Mouse (Mus musculus) lung, embryonic 14.5 days (tissue): ENCODE data around the gene Tmeff1. TPM values are rescaled to one million over a fixed set of nuclear protein-coding genes. Genes with fewer than 3 reads are reported as not detected.

ENCODE experiments used
- ATAC-seq: fragments of 200-750 bp; cut with Nextera tagmentation; 2 replicates; pipeline ENCODE4 v1.8.0; 2017; ENCODE audit warnings: mild to moderate bottlenecking, moderate TSS enrichment, moderate library complexity; ENCODE audit not compliant: insufficient read depth
- DNase-seq: peaks from one replicate; pipeline ENCODE4 v3.0.0-alpha.2; 2015
- H3K27ac ChIP-seq: fragments of 300-500 bp; sonication (generic); 2 replicates; pipeline ENCODE4 v1.5.1; 2014; ENCODE audit warnings: low read depth, mild to moderate bottlenecking, moderate library complexity
- H3K27me3 ChIP-seq: fragments of 300-500 bp; sonication (generic); 2 replicates; pipeline ENCODE4 v1.6.1; 2014; ENCODE audit warnings: low read length, control low read depth; ENCODE audit not compliant: insufficient read depth
- H3K36me3 ChIP-seq: fragments of 300-500 bp; sonication (generic); 2 replicates; pipeline ENCODE4 v1.6.1; 2014; ENCODE audit warnings: control low read depth; ENCODE audit not compliant: insufficient read depth
- H3K4me1 ChIP-seq: fragments of 300-500 bp; sonication (generic); 2 replicates; pipeline ENCODE4 v1.6.1; 2014; ENCODE audit warnings: antibody characterized with exemption, control low read depth; ENCODE audit not compliant: insufficient read depth
- H3K4me2 ChIP-seq: fragments of 300-500 bp; sonication (generic); 2 replicates; pipeline ENCODE4 v1.6.1; 2014; ENCODE audit warnings: mild to moderate bottlenecking
- H3K4me3 ChIP-seq: fragments of 300-500 bp; sonication (generic); 2 replicates; pipeline ENCODE4 v1.5.1; 2014; ENCODE audit warnings: low read depth, low read length
- H3K9ac ChIP-seq: fragments of 300-500 bp; sonication (generic); 2 replicates; pipeline ENCODE4 v1.6.1; 2014
- H3K9me3 ChIP-seq: fragments of 300-500 bp; sonication (generic); 2 replicates; pipeline ENCODE4 v1.6.1; 2016; ENCODE audit warnings: low read depth, low read length, control low read depth
- CTCF ChIP-seq: IDR thresholded peaks from 2 replicates; pipeline ENCODE4 v1.5.1; 2016; ENCODE audit warnings: antibody characterized with exemption, low read depth
- WGBS: fragments of 180-500 bp; shearing (Covaris S2); extraction: QIAGEN DNeasy Blood & Tissue Kit; methylation state at CpG from one replicate; pipeline ENCODE4 v1.1.7; 2014; 5-methylcytosine and 5-hydroxymethylcytosine counted together
- polyA plus RNA-seq: library from polyadenylated mRNA; unstranded; fragments of >200 nt; fragmentation: Nextera tagmentation; extraction: Ambion mirVana; gene quantifications from 2 replicates; pipeline ENCODE4 v1.2.1, GENCODE M21; 2014

The Tmeff1 gene
- polyA plus RNA-seq, 1 experiment from 2014 or later = 84.0 TPM

DNA sequence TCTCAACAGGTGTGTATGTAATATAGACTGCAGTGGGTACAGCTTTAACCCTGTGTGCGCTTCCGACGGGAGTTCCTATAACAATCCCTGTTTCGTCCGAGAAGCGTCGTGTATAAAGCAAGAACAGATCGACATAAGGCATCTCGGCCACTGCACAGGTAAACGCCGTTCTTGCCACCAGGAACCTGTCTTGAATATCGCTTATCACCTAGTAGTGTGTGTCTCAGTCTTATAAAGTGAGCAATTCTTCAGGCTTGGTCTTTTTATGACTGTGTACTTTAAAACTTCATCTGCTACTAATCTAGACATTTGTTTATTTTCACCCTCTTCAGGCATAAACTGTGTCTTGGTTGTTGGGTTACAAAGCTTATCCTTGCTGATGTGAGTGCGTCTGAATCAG lies 51.9 kb downstream of the Tmeff1 start:
- H3K4me3 ChIP-seq = no peak overlapping the region
- no peak overlapping the region for H3K9ac ChIP-seq
- no peak for ATAC-seq
- H3K27ac ChIP-seq = no peak overlapping the region
- TF ChIP-seq CTCF = no peak
- no peaks in the 10 kb centered on the region for H3K9me3 ChIP-seq
- H3K4me1 ChIP-seq = no peaks in the 10 kb centered on the region
- no peak overlapping the region for H3K4me2 ChIP-seq
- no peaks in the 10 kb centered on the region for H3K27me3 ChIP-seq
- 63% methylated on average over 13 of the region's 13 CpGs for WGBS
- H3K36me3 ChIP-seq = peaks cover 34% of the 10 kb centered on the region
- no peak for DNase-seq

DNA sequence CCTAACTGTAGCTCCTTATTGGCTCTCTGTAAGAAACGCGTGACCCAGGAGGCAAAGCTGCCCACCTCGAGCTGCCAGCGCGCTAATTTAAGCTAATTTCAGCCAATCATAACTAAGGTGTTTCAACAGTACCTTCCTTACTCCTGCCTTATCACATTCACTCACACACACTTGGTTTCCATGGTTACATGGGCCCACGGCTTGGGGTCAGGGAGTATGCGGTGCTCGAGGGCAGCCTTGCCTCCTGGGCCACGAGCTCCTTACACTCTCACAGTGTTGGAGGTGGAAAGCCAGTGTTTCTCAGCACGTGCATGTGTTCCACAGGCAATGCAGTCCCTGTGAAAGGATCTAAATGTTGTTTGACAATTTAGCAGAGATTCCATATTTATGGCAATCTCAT lies 53.2 kb downstream of the Tmeff1 start:
- no peaks in the 10 kb centered on the region for H3K27me3 ChIP-seq
- 49% methylated on average over 10 of the region's 10 CpGs for WGBS
- H3K4me2 ChIP-seq = no peak overlapping the region
- TF ChIP-seq CTCF = no peak
- H3K27ac ChIP-seq = no peak overlapping the region
- H3K9me3 ChIP-seq = no peaks in the 10 kb centered on the region
- peaks cover 37% of the 10 kb centered on the region for H3K36me3 ChIP-seq
- no peak overlapping the region for H3K9ac ChIP-seq
- no peaks in the 10 kb centered on the region for H3K4me1 ChIP-seq
- ATAC-seq (no peak), DNase-seq (no peak)
- H3K4me3 ChIP-seq = no peak overlapping the region

DNA sequence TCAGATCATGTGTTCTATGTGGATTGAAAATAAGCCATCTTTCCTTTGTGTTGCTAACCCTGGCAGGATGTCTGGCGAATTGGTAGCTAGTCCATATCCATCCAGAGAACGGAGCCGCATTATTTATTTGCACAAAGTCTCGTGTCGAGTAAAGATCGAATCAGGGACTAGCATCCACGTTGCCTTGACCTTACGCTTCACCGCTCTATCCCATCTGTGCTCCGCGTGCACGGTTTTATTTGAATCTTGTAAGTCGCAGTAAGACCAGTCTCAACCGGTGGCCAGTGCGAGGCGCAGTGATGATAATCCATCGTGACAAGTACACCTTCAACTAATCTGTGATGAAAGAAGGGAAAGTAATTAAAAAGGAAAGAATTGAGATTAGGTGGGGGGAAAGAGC lies 54.5 kb downstream of the Tmeff1 start:
- H3K27me3 ChIP-seq = no peaks in the 10 kb centered on the region
- 89% methylated on average over 17 of the region's 17 CpGs for WGBS
- no peak overlapping the region for H3K27ac ChIP-seq
- peaks cover 48% of the 10 kb centered on the region for H3K36me3 ChIP-seq
- no peaks in the 10 kb centered on the region for H3K4me1 ChIP-seq
- DNase-seq (no peak), ATAC-seq (no peak)
- H3K9me3 ChIP-seq = no peaks in the 10 kb centered on the region
- H3K9ac ChIP-seq = no peak overlapping the region
- H3K4me2 ChIP-seq = no peak overlapping the region
- no peak for TF ChIP-seq CTCF
- H3K4me3 ChIP-seq = no peak overlapping the region

DNA sequence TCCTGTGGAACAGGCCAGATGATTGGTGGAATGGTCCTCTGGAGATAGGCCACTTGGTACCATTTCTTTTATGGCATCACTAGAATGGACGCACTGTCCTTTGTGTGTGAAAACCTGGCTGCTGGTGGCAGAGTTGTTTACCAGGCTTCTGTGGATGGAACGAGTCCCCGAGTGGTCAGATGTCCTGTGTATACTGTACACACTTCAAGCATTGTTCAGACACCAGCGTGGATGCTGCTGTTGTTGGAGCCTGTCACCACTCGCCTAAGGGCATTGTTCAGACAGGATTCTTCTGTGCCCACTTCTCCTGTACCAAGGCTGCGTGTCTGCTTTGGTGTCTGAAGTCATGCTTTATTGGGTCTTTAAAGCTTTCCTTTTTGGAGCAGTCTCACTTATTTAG lies 58.8 kb downstream of the Tmeff1 start:
- peaks cover 58% of the 10 kb centered on the region for H3K36me3 ChIP-seq

DNA sequence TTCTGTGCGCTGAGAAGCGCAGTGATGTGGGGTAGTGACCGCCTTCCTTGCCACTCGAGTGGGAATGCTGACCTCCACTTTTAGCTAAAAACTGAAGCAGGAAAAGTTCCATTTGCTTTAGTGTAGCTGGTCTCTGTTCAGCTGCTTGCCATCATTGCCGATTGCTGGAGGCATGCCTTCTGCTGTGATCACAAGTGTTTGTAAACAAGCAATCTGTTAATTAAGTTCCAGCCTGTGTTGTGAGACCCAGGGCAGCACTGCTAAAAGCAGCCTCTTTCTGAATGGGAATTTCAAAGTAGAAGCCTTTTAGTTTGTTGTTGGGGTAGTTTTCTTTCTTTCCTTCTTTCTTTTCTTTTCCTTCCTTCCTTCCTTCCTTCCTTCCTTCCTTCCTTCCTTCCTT lies 61.2 kb downstream of the Tmeff1 start:
- Histone ChIP-seq H3K4me2 (no peak overlapping the region), H3K9ac (no peak overlapping the region), H3K4me3 (no peak overlapping the region), H3K27ac (no peak overlapping the region), H3K27me3 (no peaks in the 10 kb centered on the region), H3K36me3 (peaks cover 57% of the 10 kb centered on the region), H3K4me1 (no peaks in the 10 kb centered on the region), H3K9me3 (no peaks in the 10 kb centered on the region)
- no peak for TF ChIP-seq CTCF
- no peak for DNase-seq
- no peak for ATAC-seq
- WGBS = 84% methylated on average over 5 of the region's 5 CpGs

More for the DNA sequence above, 58.8 kb downstream of the Tmeff1 start:
- DNase-seq (no peak), ATAC-seq (no peak)
- no peak for TF ChIP-seq CTCF
- no peaks in the 10 kb centered on the region for H3K4me1 ChIP-seq
- H3K4me2 ChIP-seq = no peak overlapping the region
- H3K9ac ChIP-seq = no peak overlapping the region
- WGBS = 81% methylated on average over 6 of the region's 6 CpGs
- H3K4me3 ChIP-seq = no peak overlapping the region
- no peaks in the 10 kb centered on the region for H3K27me3 ChIP-seq
- H3K27ac ChIP-seq = no peak overlapping the region
- H3K9me3 ChIP-seq = no peaks in the 10 kb centered on the region

DNA sequence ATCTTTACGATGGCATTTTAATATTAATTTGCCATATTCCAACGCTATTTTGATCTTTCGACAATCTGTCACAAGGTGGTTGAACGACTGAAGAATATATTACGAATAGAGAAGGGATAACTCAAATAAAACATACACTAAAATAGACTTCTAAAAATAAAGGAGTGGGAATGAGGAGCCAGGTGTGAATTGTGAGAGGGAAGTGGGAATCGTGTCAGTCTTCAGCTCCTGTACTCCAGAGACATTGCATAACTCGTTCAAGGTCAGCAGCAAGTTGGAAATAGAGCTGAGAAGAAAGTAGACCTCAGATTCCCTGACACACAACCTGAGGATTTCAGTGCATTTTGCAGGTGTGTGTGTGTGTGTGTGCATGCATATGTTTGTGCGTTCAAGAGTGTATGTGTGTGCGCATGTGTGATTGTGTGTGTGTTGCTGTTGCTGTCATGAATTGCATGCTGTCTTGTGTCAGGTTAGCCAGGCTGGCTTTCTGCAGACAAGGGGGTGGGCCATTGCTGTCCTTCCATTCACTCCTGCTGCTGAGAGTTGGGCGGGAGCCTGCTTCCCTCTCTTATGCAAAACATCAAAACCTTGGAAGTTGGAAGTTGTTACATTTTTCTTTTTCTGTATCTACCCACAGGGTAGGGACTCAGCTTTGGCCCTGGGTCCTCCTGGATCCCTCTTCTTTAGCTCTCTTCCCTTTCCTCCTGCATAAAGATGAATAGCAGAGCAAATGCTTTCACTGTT lies 65.8 kb downstream of the Tmeff1 start:
- no peak for TF ChIP-seq CTCF

DNA sequence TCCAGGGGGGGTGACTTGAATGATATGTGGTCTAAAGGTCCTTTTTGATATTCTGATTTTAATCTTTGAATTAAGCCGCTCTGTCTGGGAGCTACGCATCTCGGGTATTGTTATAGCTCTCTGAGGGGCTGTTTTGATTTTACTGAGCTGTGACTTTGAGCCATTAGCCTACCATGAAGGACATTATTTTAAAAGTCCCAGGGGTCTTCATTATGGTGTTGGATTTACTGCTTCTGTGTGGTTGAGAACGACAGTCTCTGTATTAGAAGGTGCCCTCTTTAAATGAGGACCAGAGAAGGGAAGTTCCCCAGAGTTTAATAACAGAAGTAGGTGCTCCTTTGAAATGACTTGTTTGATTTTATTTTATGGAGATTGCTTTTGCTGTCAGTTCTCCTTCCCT lies 69.1 kb downstream of the Tmeff1 start:
- H3K4me3 ChIP-seq = no peak overlapping the region
- 80% methylated on average over 4 of the region's 4 CpGs for WGBS
- no peaks in the 10 kb centered on the region for H3K4me1 ChIP-seq
- DNase-seq (no peak), ATAC-seq (no peak)
- H3K27ac ChIP-seq = no peak overlapping the region
- H3K4me2 ChIP-seq = no peak overlapping the region
- no peaks in the 10 kb centered on the region for H3K27me3 ChIP-seq
- TF ChIP-seq CTCF = no peak
- H3K9ac ChIP-seq = no peak overlapping the region
- H3K9me3 ChIP-seq = no peaks in the 10 kb centered on the region
- H3K36me3 ChIP-seq = peaks cover 70% of the 10 kb centered on the region

More for the DNA sequence above, 65.8 kb downstream of the Tmeff1 start:
- 87% methylated on average over 10 of the region's 10 CpGs for WGBS
- Histone ChIP-seq H3K27ac (no peak overlapping the region), H3K9me3 (no peaks in the 10 kb centered on the region), H3K9ac (no peak overlapping the region), H3K4me2 (no peak overlapping the region), H3K4me1 (no peaks in the 10 kb centered on the region), H3K27me3 (no peaks in the 10 kb centered on the region), H3K4me3 (no peak overlapping the region), H3K36me3 (peaks cover 53% of the 10 kb centered on the region)
- ATAC-seq = no peak
- DNase-seq = no peak
